Mouse (Mus musculus) CH12.LX (cell line): ENCODE results near the gene Cyp2w1. TPM values are rescaled to one million over a fixed set of nuclear protein-coding genes. Genes with fewer than 3 reads are reported as not detected.

Source experiments
- DNase-seq: peaks from one replicate; pipeline ENCODE4 v3.0.0-alpha.2; 2013; ENCODE audit errors: extremely low read depth
- H3K27ac ChIP-seq: 2 replicates; pipeline ENCODE4 v1.5.1; 2012; ENCODE audit warnings: low read depth, mild to moderate bottlenecking, control low read depth, moderate library complexity; ENCODE audit not compliant: insufficient read depth
- H3K27me3 ChIP-seq: replicated peaks from 2 replicates; pipeline ENCODE3; 2012; ENCODE audit warnings: inconsistent platforms
- H3K36me3 ChIP-seq, 2 experiments: replicated peaks in 1 of 2; 2 replicates each; pipeline versions ENCODE3 to v1.6.1; 2012; ENCODE audit warnings: inconsistent platforms in 1 of 2, low read length in 1 of 2, mild to moderate bottlenecking in 1 of 2, mixed read lengths in 1 of 2, moderate library complexity in 1 of 2; ENCODE audit not compliant: control insufficient read depth in 1 of 2, insufficient read depth in 1 of 2
- H3K4me1 ChIP-seq, 2 experiments: 2 replicates each; pipeline ENCODE4 v1.6.1; 2012; ENCODE audit warnings: inconsistent platforms in 1 of 2, moderate library complexity in 1 of 2; ENCODE audit not compliant: insufficient read depth in 2 of 2, control insufficient read depth in 1 of 2
- H3K4me2 ChIP-seq: 2 replicates; pipeline ENCODE4 v1.6.1; 2012; ENCODE audit warnings: low read depth, mild to moderate bottlenecking, control low read depth; ENCODE audit not compliant: poor library complexity, insufficient read depth, severe bottlenecking
- H3K4me3 ChIP-seq, 3 experiments: fragments of 150-350 bp in 1 of 3; sonication (generic) in 1 of 3; replicated peaks in 1 of 3; 2 replicates each; pipeline versions ENCODE3 to v1.5.1; 2011 to 2012; ENCODE audit warnings: low read depth in 2 of 3, low read length in 2 of 3, mild to moderate bottlenecking in 2 of 3, moderate library complexity in 2 of 3, control low read depth in 1 of 3, improper control_type of control experiment in 1 of 3, inconsistent platforms in 1 of 3, mixed read lengths in 1 of 3; ENCODE audit not compliant: poor library complexity in 1 of 3
- H3K79me2 ChIP-seq: replicated peaks from 2 replicates; pipeline ENCODE4 v1.6.1; 2012; ENCODE audit warnings: mild to moderate bottlenecking, moderate library complexity; ENCODE audit not compliant: control insufficient read depth, poor library complexity, insufficient read depth, severe bottlenecking; ENCODE audit errors: extremely low read depth
- H3K9ac ChIP-seq: 2 replicates; pipeline ENCODE4 v1.6.1; 2012; ENCODE audit warnings: low read depth, mild to moderate bottlenecking, control low read depth, moderate library complexity; ENCODE audit not compliant: insufficient read depth
- H3K9me3 ChIP-seq: replicated peaks from 2 replicates; pipeline ENCODE3; 2012; ENCODE audit warnings: low read length, inconsistent platforms, mixed read lengths
- BHLHE40 ChIP-seq: IDR thresholded peaks from 2 replicates; pipeline ENCODE4 v1.6.1; 2011; ENCODE audit warnings: mild to moderate bottlenecking, low read depth, low read length, improper control_type of control experiment
- CHD1 ChIP-seq: IDR thresholded peaks from 2 replicates; pipeline ENCODE4 v1.6.1; 2012; ENCODE audit warnings: low read depth, low read length, improper control_type of control experiment, inconsistent platforms
- CHD2 ChIP-seq: IDR thresholded peaks from 2 replicates; pipeline ENCODE4 v1.6.1; 2011; ENCODE audit warnings: low read length, improper control_type of control experiment
- CTCF ChIP-seq, 2 experiments: IDR thresholded peaks in 1 of 2; conservative IDR thresholded peaks in 1 of 2; 2 replicates each; pipeline ENCODE4 v1.5.1; 2011 to 2012; ENCODE audit warnings: low read depth in 2 of 2, low read length in 2 of 2, improper control_type of control experiment in 1 of 2, inconsistent platforms in 1 of 2, mild to moderate bottlenecking in 1 of 2, moderate library complexity in 1 of 2
- E2F4 ChIP-seq: IDR thresholded peaks from 2 replicates; pipeline ENCODE4 v1.6.1; 2011; ENCODE audit warnings: low read depth, low read length, improper control_type of control experiment; ENCODE audit not compliant: insufficient replicate concordance
- ELF1 ChIP-seq: IDR thresholded peaks from 2 replicates; pipeline ENCODE4 v1.6.1; 2014; ENCODE audit warnings: low read depth, mild to moderate bottlenecking, inconsistent platforms, low read length, improper control_type of control experiment
- EP300 ChIP-seq: IDR thresholded peaks from 2 replicates; pipeline ENCODE4 v1.6.1; 2011; ENCODE audit warnings: low read length, improper control_type of control experiment
- ETS1 ChIP-seq: conservative IDR thresholded peaks from 2 replicates; pipeline ENCODE4 v1.6.1; 2012; ENCODE audit warnings: low read depth, mild to moderate bottlenecking, inconsistent platforms, low read length, improper control_type of control experiment, moderate library complexity
- GABPA ChIP-seq: IDR thresholded peaks from 2 replicates; pipeline ENCODE4 v1.6.1; 2012; ENCODE audit warnings: low read depth, low read length, improper control_type of control experiment, inconsistent platforms; ENCODE audit not compliant: insufficient replicate concordance
- IRF4 ChIP-seq: IDR thresholded peaks from 2 replicates; pipeline ENCODE4 v1.6.1; 2014; ENCODE audit warnings: low read depth, mild to moderate bottlenecking, inconsistent platforms, low read length, improper control_type of control experiment
- JUN ChIP-seq: IDR thresholded peaks from 2 replicates; pipeline ENCODE4 v1.6.1; 2011; ENCODE audit warnings: low read depth, mild to moderate bottlenecking, low read length, improper control_type of control experiment, moderate library complexity; ENCODE audit not compliant: insufficient read depth
- KAT2A ChIP-seq: IDR thresholded peaks from 2 replicates; pipeline ENCODE4 v1.6.1; 2012; ENCODE audit warnings: low read length, improper control_type of control experiment, inconsistent platforms; ENCODE audit not compliant: insufficient replicate concordance
- MAFK ChIP-seq: IDR thresholded peaks from 2 replicates; pipeline ENCODE4 v1.6.1; 2011; ENCODE audit warnings: low read length, improper control_type of control experiment; ENCODE audit not compliant: insufficient replicate concordance
- MAX ChIP-seq: IDR thresholded peaks from 2 replicates; pipeline ENCODE4 v1.6.1; 2011; ENCODE audit warnings: low read length, improper control_type of control experiment
- MAZ ChIP-seq: IDR thresholded peaks from 2 replicates; pipeline ENCODE4 v1.6.1; 2012; ENCODE audit warnings: low read depth, mild to moderate bottlenecking, inconsistent platforms, low read length, improper control_type of control experiment, moderate library complexity
- MEF2A ChIP-seq: IDR thresholded peaks from 2 replicates; pipeline ENCODE4 v1.6.1; 2014; ENCODE audit warnings: low read depth, mild to moderate bottlenecking, inconsistent platforms, low read length, improper control_type of control experiment, borderline replicate concordance
- MXI1 ChIP-seq: IDR thresholded peaks from 2 replicates; pipeline ENCODE4 v1.6.1; 2011; ENCODE audit warnings: mild to moderate bottlenecking, low read depth, low read length, improper control_type of control experiment
- MYC ChIP-seq: IDR thresholded peaks from 2 replicates; pipeline ENCODE4 v1.6.1; 2011; ENCODE audit warnings: low read depth, mild to moderate bottlenecking, improper control_type of control experiment, low read length
- NELFE ChIP-seq: IDR thresholded peaks from 2 replicates; pipeline ENCODE4 v1.6.1; 2011; ENCODE audit warnings: low read depth, low read length, improper control_type of control experiment
- NRF1 ChIP-seq: IDR thresholded peaks from 2 replicates; pipeline ENCODE4 v1.6.1; 2014; ENCODE audit warnings: low read depth, mild to moderate bottlenecking, inconsistent platforms, low read length, improper control_type of control experiment, moderate library complexity
- PAX5 ChIP-seq: IDR thresholded peaks from 2 replicates; pipeline ENCODE4 v1.6.1; 2012; ENCODE audit warnings: low read length, inconsistent platforms, mixed read lengths
- POLR2A ChIP-seq: IDR thresholded peaks from 2 replicates; pipeline ENCODE4 v1.6.1; 2011; ENCODE audit warnings: low read depth, mild to moderate bottlenecking, improper control_type of control experiment, low read length
- POLR2AphosphoS2 ChIP-seq: IDR thresholded peaks from 2 replicates; pipeline ENCODE4 v1.6.1; 2011; ENCODE audit warnings: low read depth, low read length, improper control_type of control experiment
- RCOR1 ChIP-seq: conservative IDR thresholded peaks from 2 replicates; pipeline ENCODE4 v1.6.1; 2012; ENCODE audit warnings: low read depth, mild to moderate bottlenecking, inconsistent platforms, low read length, improper control_type of control experiment
- SIN3A ChIP-seq: IDR thresholded peaks from 2 replicates; pipeline ENCODE4 v1.6.1; 2012; ENCODE audit warnings: low read length, improper control_type of control experiment, inconsistent platforms
- SMC3 ChIP-seq: IDR thresholded peaks from 2 replicates; pipeline ENCODE4 v1.6.1; 2011; ENCODE audit warnings: low read depth, low read length, improper control_type of control experiment
- TBP ChIP-seq: conservative IDR thresholded peaks from 2 replicates; pipeline ENCODE4 v1.6.1; 2011; ENCODE audit warnings: low read depth, low read length, improper control_type of control experiment
- TCF12 ChIP-seq: IDR thresholded peaks from 2 replicates; pipeline ENCODE4 v1.6.1; 2014; ENCODE audit warnings: low read depth, mild to moderate bottlenecking, inconsistent platforms, low read length, improper control_type of control experiment
- UBTF ChIP-seq: IDR thresholded peaks from 2 replicates; pipeline ENCODE4 v1.6.1; 2012; ENCODE audit warnings: low read depth, mild to moderate bottlenecking, inconsistent platforms, low read length, improper control_type of control experiment, moderate library complexity
- USF1 ChIP-seq: IDR thresholded peaks from 2 replicates; pipeline ENCODE4 v1.6.1; 2014; ENCODE audit warnings: low read depth, mild to moderate bottlenecking, inconsistent platforms, low read length, improper control_type of control experiment
- USF2 ChIP-seq: conservative IDR thresholded peaks from 2 replicates; pipeline ENCODE4 v1.6.1; 2011; ENCODE audit warnings: low read depth, low read length, improper control_type of control experiment
- ZC3H11A ChIP-seq: IDR thresholded peaks from 2 replicates; pipeline ENCODE4 v1.6.1; 2012; ENCODE audit warnings: low read depth, mild to moderate bottlenecking, inconsistent platforms, low read length, improper control_type of control experiment
- ZKSCAN1 ChIP-seq: IDR thresholded peaks from 2 replicates; pipeline ENCODE4 v1.6.1; 2012; ENCODE audit warnings: low read depth, inconsistent platforms, low read length, improper control_type of control experiment, borderline replicate concordance
- ZMIZ1 ChIP-seq: IDR thresholded peaks from 2 replicates; pipeline ENCODE4 v1.6.1; 2012; ENCODE audit warnings: low read depth, mild to moderate bottlenecking, inconsistent platforms, low read length, improper control_type of control experiment
- ZNF384 ChIP-seq: IDR thresholded peaks from 2 replicates; pipeline ENCODE4 v1.6.1; 2012; ENCODE audit warnings: low read depth, low read length, improper control_type of control experiment, inconsistent platforms
- dilution Hi-C: fragments of 300-500 bp; cut with MboI; formaldehyde crosslinking; loops from 2 replicates; pipeline ENCODE4 v1.14.3; 2020; ENCODE audit warnings: low sequenced_read_pairs; ENCODE audit not compliant: extremely low pct_unique_long_range_greater_than_20kb, extremely low pct_ligation_motif_present
- in situ Hi-C: fragments of 300-500 bp; cut with MboI; formaldehyde crosslinking; loops from 3 replicates; pipeline ENCODE4 v1.14.3; 2019; ENCODE audit warnings: low sequenced_read_pairs, low pct_ligation_motif_present, low pct_unique_long_range_greater_than_20kb, mixed read lengths
- polyA plus RNA-seq: library from polyadenylated mRNA; unstranded; fragments of >175 nt; gene quantifications from 2 replicates; pipeline ENCODE4 v1.2.1, GENCODE M21; 2012; ENCODE audit warnings: low read depth; ENCODE audit not compliant: insufficient read length
- total RNA-seq, 2 experiments: library from RNA; depleted of rRNA; stranded (reverse); fragments of 300-350 nt in 1 of 2; fragments of >200 nt in 1 of 2; gene quantifications; 2 replicates each; pipeline ENCODE4 v1.2.3; 2012 to 2014

Cyp2w1 gene
- total and polyA plus RNA-seq, 3 experiments, result not detected

- Histone ChIP-seq H3K79me2 (peaks cover 60% of the 10 kb centered on the region), H3K4me2 (peak overlapping the region; percentile 76)
- dilution Hi-C loops, result no loop called here
Observed at GRCm38 (mm10) chr5:139323260-139323924, 29.0 kb upstream of the Cyp2w1 start.

GRCm38 (mm10) chr5:139324045-139324491, 28.3 kb upstream of the Cyp2w1 start:
- in situ Hi-C loops (no loop called here), dilution Hi-C loops (no loop called here)
- TF ChIP-seq CHD1 (no peak), CTCF (conservative IDR thresholded peaks at IDR 0.05 in 1 of 2, IDR thresholded peaks at IDR 0.05 in 1 of 2; ENCODE audit: low read depth in 2 of 2, low read length in 2 of 2) (no peak), RCOR1 (no peak), BHLHE40 (no peak), SMC3 (no peak), ETS1 (no peak)
- Histone ChIP-seq H3K36me3 (peaks cover 0 to 8% of the 10 kb centered on the region in 2 experiments), H3K9ac (peak overlapping the region; percentile 94), H3K4me2 (peak overlapping the region; percentile 76), H3K9me3 (no peaks in the 10 kb centered on the region), H3K27me3 (no peaks in the 10 kb centered on the region), H3K4me3 (peak overlapping the region; percentile 68 to 97 (median 78)), H3K79me2 (peaks cover 54% of the 10 kb centered on the region), H3K27ac (peak overlapping the region; percentile 75), H3K4me1 (peaks cover 24 to 55% of the 10 kb centered on the region in 2 experiments)
- no peak for DNase-seq

More at GRCm38 (mm10) chr5:139323260-139323924, 29.0 kb upstream of the Cyp2w1 start:
- peaks cover 3 to 15% of the 10 kb centered on the region in 2 experiments for H3K36me3 ChIP-seq
- H3K4me1 ChIP-seq, result peaks cover 27 to 61% of the 10 kb centered on the region in 2 experiments
- in situ Hi-C loops, result no loop called here
- H3K27ac ChIP-seq, result peak overlapping the region; percentile 75
- peak overlapping the region; percentile 94 for H3K9ac ChIP-seq
- no peaks in the 10 kb centered on the region for H3K27me3 ChIP-seq
- no peak for DNase-seq
- H3K9me3 ChIP-seq, result no peaks in the 10 kb centered on the region
- peak overlapping the region; percentile 68 to 97 (median 78) for H3K4me3 ChIP-seq
- TF ChIP-seq E2F4 (no peak), GABPA (no peak), CTCF (conservative IDR thresholded peaks at IDR 0.05 in 1 of 2, IDR thresholded peaks at IDR 0.05 in 1 of 2; ENCODE audit: low read depth in 2 of 2, low read length in 2 of 2) (no peak), USF2 (no peak), ELF1 (no peak), ZC3H11A (no peak), EP300 (peak; percentile 39; the same call in 1 of the 2 replicates), UBTF (peak; percentile 74; the same call in 1 of the 2 replicates), JUN (no peak), BHLHE40 (peak; percentile 68), MXI1 (peak; percentile 72; the same call in 1 of the 2 replicates), MAX (peak; percentile 57), KAT2A (no peak), TBP (0 out of 2 replicates have a peak, but pooled peaks have one; percentile 22), NELFE (no peak), ZKSCAN1 (peak; percentile 38; the same call in 1 of the 2 replicates), PAX5 (no peak), MAZ (no peak), CHD1 (peak; percentile 95), MYC (peak; percentile 83), MAFK (no peak), RCOR1 (no peak), CHD2 (no peak; the same call in none of the 2 replicates), IRF4 (peak; percentile 21), NRF1 (no peak), POLR2AphosphoS2 (no peak), ETS1 (peak; percentile 35; the same call in 1 of the 2 replicates), SIN3A (no peak), USF1 (no peak), ZNF384 (no peak), MEF2A (peak; percentile 43; the same call in 1 of the 2 replicates), TCF12 (no peak), POLR2A (peak; percentile 8; the same call in 1 of the 2 replicates), ZMIZ1 (0 out of 2 replicates have a peak, but pooled peaks have one; percentile 28)
